18 mouse cellular contexts compared by ENCODE assay signal in genomic region chr2:157313718-157314117, GRCm38 (mm10). TPM values are rescaled to one million over a fixed set of nuclear protein-coding genes. Genes with fewer than 3 reads are reported as not detected.
DNase-seq lines count a peak whose midpoint lies in the region; ATAC-seq lines count a peak whose summit lies in the region.
"Had no signal": no experiment of that assay in that cellular context is flagged by ENCODE, and none has a peak within 500 bp of the region (broad histone marks: within the 10 kb centered on the region; RNA-seq: fewer than 3 reads in every experiment).

No protein-coding gene starts in this region.

- peak overlapping the region; percentile 85 for H3K27ac ChIP-seq in hindbrain, embryonic 13.5 days
- no peak overlapping the region for H3K27ac ChIP-seq in hindbrain, embryonic 11.5 days (ENCODE audit: low read depth, low read length)
- H3K27ac ChIP-seq in midbrain, embryonic 13.5 days, result peak overlapping the region; percentile 85
- H3K27ac ChIP-seq in midbrain, embryonic 11.5 days (ENCODE audit: low read depth, low read length), result no peak overlapping the region
- H3K27ac ChIP-seq in midbrain, embryonic 14.5 days (replicated peaks; ENCODE audit: low read depth, low read length), result peak overlapping the region; percentile 71
- H3K27ac ChIP-seq: heart, adult 2 months; heart, embryonic 15.5 days; stomach, embryonic 15.5 days had no signal

- H3K9me3 ChIP-seq in hindbrain, embryonic 13.5 days, result no peaks in the 10 kb centered on the region
- H3K9me3 ChIP-seq in hindbrain, embryonic 11.5 days (ENCODE audit: control insufficient read depth, low read length), result no peaks in the 10 kb centered on the region
- no peaks in the 10 kb centered on the region for H3K9me3 ChIP-seq in midbrain, embryonic 13.5 days
- no peaks in the 10 kb centered on the region for H3K9me3 ChIP-seq in midbrain, embryonic 11.5 days (ENCODE audit: control insufficient read depth, low read length)
- H3K9me3 ChIP-seq in midbrain, embryonic 14.5 days (ENCODE audit: control insufficient read depth, low read length), result no peaks in the 10 kb centered on the region
- H3K9me3 ChIP-seq: heart, embryonic 15.5 days; kidney, embryonic 15.5 days; stomach, embryonic 15.5 days had no signal

- no peaks in the 10 kb centered on the region for H3K27me3 ChIP-seq in hindbrain, embryonic 13.5 days
- no peaks in the 10 kb centered on the region for H3K27me3 ChIP-seq in hindbrain, embryonic 11.5 days (ENCODE audit: control insufficient read depth, insufficient read depth, low read length)
- no peaks in the 10 kb centered on the region for H3K27me3 ChIP-seq in midbrain, embryonic 13.5 days
- H3K27me3 ChIP-seq in midbrain, embryonic 11.5 days (ENCODE audit: control insufficient read depth, insufficient read depth, low read length), result no peaks in the 10 kb centered on the region
- H3K27me3 ChIP-seq in midbrain, embryonic 14.5 days (ENCODE audit: control insufficient read depth, insufficient read depth, low read length), result no peaks in the 10 kb centered on the region
- H3K27me3 ChIP-seq: heart, embryonic 15.5 days; kidney, embryonic 15.5 days; stomach, embryonic 15.5 days had no signal

- 71% methylated on average over 3 of the region's 3 CpGs for WGBS in hindbrain, embryonic 13.5 days
- 95% methylated on average over 3 of the region's 3 CpGs for WGBS in hindbrain, embryonic 11.5 days
- 58% methylated on average over 3 of the region's 3 CpGs for WGBS in midbrain, embryonic 13.5 days
- WGBS in midbrain, embryonic 11.5 days, result 89% methylated on average over 3 of the region's 3 CpGs
- WGBS in midbrain, embryonic 14.5 days, result 64% methylated on average over 3 of the region's 3 CpGs

- 0 out of 2 replicates have a peak overlapping the region, but pooled peaks have one; percentile 29 for H3K9ac ChIP-seq in hindbrain, embryonic 13.5 days
- no peak overlapping the region for H3K9ac ChIP-seq in hindbrain, embryonic 11.5 days (ENCODE audit: low read depth, low read length)
- H3K9ac ChIP-seq in midbrain, embryonic 13.5 days (replicated peaks), result peak overlapping the region; percentile 23; the same call in 1 of the 2 replicates
- H3K9ac ChIP-seq in midbrain, embryonic 11.5 days (ENCODE audit: low read length), result no peak overlapping the region
- no peak overlapping the region for H3K9ac ChIP-seq in midbrain, embryonic 14.5 days (replicated peaks; ENCODE audit: low read length)
- H3K9ac ChIP-seq: heart, embryonic 15.5 days; kidney, embryonic 15.5 days; stomach, embryonic 15.5 days had no signal

- peaks cover 97% of the 10 kb centered on the region for H3K36me3 ChIP-seq in hindbrain, embryonic 13.5 days
- H3K36me3 ChIP-seq in hindbrain, embryonic 11.5 days (ENCODE audit: control insufficient read depth, insufficient read depth, low read length), result peaks cover 26% of the 10 kb centered on the region
- peaks cover 96% of the 10 kb centered on the region for H3K36me3 ChIP-seq in midbrain, embryonic 13.5 days
- H3K36me3 ChIP-seq in midbrain, embryonic 11.5 days (ENCODE audit: control insufficient read depth, insufficient read depth, low read length), result peaks cover 49% of the 10 kb centered on the region
- peaks cover 94% of the 10 kb centered on the region for H3K36me3 ChIP-seq in midbrain, embryonic 14.5 days (ENCODE audit: control insufficient read depth, insufficient read depth, low read length)

- peaks cover 32% of the 10 kb centered on the region for H3K4me1 ChIP-seq in hindbrain, embryonic 13.5 days (replicated peaks)
- H3K4me1 ChIP-seq in hindbrain, embryonic 11.5 days (replicated peaks; ENCODE audit: control insufficient read depth, insufficient read depth, low read length), result no peaks in the 10 kb centered on the region
- peaks cover 24% of the 10 kb centered on the region for H3K4me1 ChIP-seq in midbrain, embryonic 13.5 days (replicated peaks)
- no peaks in the 10 kb centered on the region for H3K4me1 ChIP-seq in midbrain, embryonic 11.5 days (ENCODE audit: control insufficient read depth, insufficient read depth, low read length)
- H3K4me1 ChIP-seq in midbrain, embryonic 14.5 days (ENCODE audit: control insufficient read depth, insufficient read depth, low read length), result peaks cover 12% of the 10 kb centered on the region

- H3K4me3 ChIP-seq in hindbrain, embryonic 13.5 days, result no peak overlapping the region
- H3K4me3 ChIP-seq in hindbrain, embryonic 11.5 days (ENCODE audit: low read depth, low read length), result no peak overlapping the region
- no peak overlapping the region for H3K4me3 ChIP-seq in midbrain, embryonic 13.5 days (replicated peaks)
- no peak overlapping the region for H3K4me3 ChIP-seq in midbrain, embryonic 11.5 days (ENCODE audit: low read depth, low read length)
- H3K4me3 ChIP-seq in midbrain, embryonic 14.5 days (replicated peaks; ENCODE audit: low read depth, low read length), result no peak overlapping the region
- H3K4me3 ChIP-seq: heart, adult 2 months; heart, embryonic 15.5 days; kidney, embryonic 15.5 days; stomach, embryonic 15.5 days had no signal

- H3K4me2 ChIP-seq in hindbrain, embryonic 13.5 days, result no peak overlapping the region
- H3K4me2 ChIP-seq in hindbrain, embryonic 11.5 days (replicated peaks; ENCODE audit: low read depth, low read length), result no peak overlapping the region
- no peak overlapping the region for H3K4me2 ChIP-seq in midbrain, embryonic 13.5 days (replicated peaks)
- no peak overlapping the region for H3K4me2 ChIP-seq in midbrain, embryonic 11.5 days
- no peak overlapping the region for H3K4me2 ChIP-seq in midbrain, embryonic 14.5 days (ENCODE audit: low read length)
- H3K4me2 ChIP-seq: heart, embryonic 15.5 days; kidney, embryonic 15.5 days; stomach, embryonic 15.5 days had no signal

- ATAC-seq in hindbrain, embryonic 13.5 days (ENCODE audit: low FRiP score), result peak; percentile 74; the same call in 1 of the 2 replicates
- ATAC-seq in hindbrain, embryonic 11.5 days (ENCODE audit: low FRiP score), result no peak
- ATAC-seq in midbrain, embryonic 13.5 days, result peak; percentile 80
- no peak for ATAC-seq in midbrain, embryonic 11.5 days (ENCODE audit: low FRiP score)
- ATAC-seq in midbrain, embryonic 14.5 days (ENCODE audit: low FRiP score, low TSS enrichment), result no peak

- no peak for DNase-seq in hindbrain, embryonic 11.5 days (ENCODE audit: low spot score)
- DNase-seq in midbrain, embryonic 11.5 days (ENCODE audit: low spot score, missing footprints), result no peak
- peak; percentile 72 for DNase-seq in midbrain, embryonic 14.5 days
- no peak for DNase-seq in kidney, postnatal 14 days
- DNase-seq in retina, embryonic 14.5 days (ENCODE audit: low spot score), result no peak
- DNase-seq in testis, postnatal 10 days (ENCODE audit: low spot score), result no peak
- DNase-seq: adrenal gland, adult 2 months; gastrocnemius, postnatal 14 days; heart, adult 2 months; lung, postnatal 10 days; right cerebral cortex, postnatal 14 days had no signal

RNA-seq across cellular contexts. Expression of gene Ghrh, which starts 33.6 kb away (rescaled TPM):
- polyA plus RNA-seq in hindbrain, embryonic 13.5 days (2015; fragmentation: Nextera tagmentation; extraction: Ambion mirVana), result 0.48 and 1.1 TPM in 2 replicates
- polyA plus RNA-seq in hindbrain, embryonic 11.5 days (2014; fragmentation: Nextera tagmentation; extraction: Ambion mirVana), result 1.0 TPM in 2 replicates
- 1.6 and 3.4 TPM in 2 replicates for polyA plus RNA-seq in midbrain, embryonic 13.5 days (2015; fragmentation: Nextera tagmentation; extraction: Ambion mirVana)
- polyA plus RNA-seq in midbrain, embryonic 11.5 days (2014; fragmentation: Nextera tagmentation; extraction: Ambion mirVana), result 0.48 and 1.6 TPM in 2 replicates
- polyA plus RNA-seq in midbrain, embryonic 14.5 days (2014; fragmentation: Nextera tagmentation; extraction: Ambion mirVana), result 2.3 and 2.4 TPM in 2 replicates
- polyA plus RNA-seq: adrenal gland, adult 2 months; heart, adult 2 months; heart, embryonic 15.5 days; liver, embryonic 16.5 days; spleen, adult 2 months had no signal

RNA-seq across cellular contexts. Expression of gene Mroh8, which starts 34.4 kb away (rescaled TPM):
- polyA plus RNA-seq in hindbrain, embryonic 13.5 days (2015; fragmentation: Nextera tagmentation; extraction: Ambion mirVana), result 0.43 and 0.58 TPM in 2 replicates
- polyA plus RNA-seq in hindbrain, embryonic 11.5 days (2014; fragmentation: Nextera tagmentation; extraction: Ambion mirVana), result 0.75 and 0.79 TPM in 2 replicates
- 0.43 and 0.52 TPM in 2 replicates for polyA plus RNA-seq in midbrain, embryonic 13.5 days (2015; fragmentation: Nextera tagmentation; extraction: Ambion mirVana)
- 0.43 and 0.68 TPM in 2 replicates for polyA plus RNA-seq in midbrain, embryonic 11.5 days (2014; fragmentation: Nextera tagmentation; extraction: Ambion mirVana)
- polyA plus RNA-seq in midbrain, embryonic 14.5 days (2014; fragmentation: Nextera tagmentation; extraction: Ambion mirVana), result 0.33 and 0.53 TPM in 2 replicates

RNA-seq across cellular contexts. Expression of gene Rpn2, which starts 34.9 kb away (rescaled TPM):
- polyA plus RNA-seq in hindbrain, embryonic 13.5 days (2015; fragmentation: Nextera tagmentation; extraction: Ambion mirVana), result 203 and 208 TPM in 2 replicates
- polyA plus RNA-seq in hindbrain, embryonic 11.5 days (2014; fragmentation: Nextera tagmentation; extraction: Ambion mirVana), result 227 and 256 TPM in 2 replicates
- 202 and 211 TPM in 2 replicates for polyA plus RNA-seq in midbrain, embryonic 13.5 days (2015; fragmentation: Nextera tagmentation; extraction: Ambion mirVana)
- 234 and 237 TPM in 2 replicates for polyA plus RNA-seq in midbrain, embryonic 11.5 days (2014; fragmentation: Nextera tagmentation; extraction: Ambion mirVana)
- 167 and 194 TPM in 2 replicates for polyA plus RNA-seq in midbrain, embryonic 14.5 days (2014; fragmentation: Nextera tagmentation; extraction: Ambion mirVana)

RNA-seq across cellular contexts. Expression of gene Manbal, which starts 53.7 kb away (rescaled TPM):
- polyA plus RNA-seq in hindbrain, embryonic 13.5 days (2015; fragmentation: Nextera tagmentation; extraction: Ambion mirVana), result 91.7 and 95.8 TPM in 2 replicates
- 36.2 and 37.2 TPM in 2 replicates for polyA plus RNA-seq in hindbrain, embryonic 11.5 days (2014; fragmentation: Nextera tagmentation; extraction: Ambion mirVana)
- polyA plus RNA-seq in midbrain, embryonic 13.5 days (2015; fragmentation: Nextera tagmentation; extraction: Ambion mirVana), result 88.1 and 91.0 TPM in 2 replicates
- polyA plus RNA-seq in midbrain, embryonic 11.5 days (2014; fragmentation: Nextera tagmentation; extraction: Ambion mirVana), result 34.7 and 35.9 TPM in 2 replicates
- 47.8 and 89.9 TPM in 2 replicates for polyA plus RNA-seq in midbrain, embryonic 14.5 days (2014; fragmentation: Nextera tagmentation; extraction: Ambion mirVana)

Comparison
In these comparisons a context has a peak if more than half of its experiments do, and no peak if none do; other contexts are left out.
1. ATAC-seq: peak in hindbrain, embryonic 13.5 days (single experiment) and midbrain, embryonic 13.5 days (single experiment); none in hindbrain, embryonic 11.5 days (single experiment), midbrain, embryonic 11.5 days (single experiment) and midbrain, embryonic 14.5 days (single experiment).
2. H3K27ac ChIP-seq: peak in hindbrain, embryonic 13.5 days (single experiment), midbrain, embryonic 13.5 days (single experiment) and midbrain, embryonic 14.5 days (single experiment); none in hindbrain, embryonic 11.5 days (single experiment) and midbrain, embryonic 11.5 days (single experiment).
3. H3K9ac ChIP-seq: peak in hindbrain, embryonic 13.5 days (single experiment) and midbrain, embryonic 13.5 days (single experiment); none in hindbrain, embryonic 11.5 days (single experiment), midbrain, embryonic 11.5 days (single experiment) and midbrain, embryonic 14.5 days (single experiment).